Mouse (Mus musculus): ENCODE results near the gene Ldhd. TPM values are rescaled to one million over a fixed set of nuclear protein-coding genes. Genes with fewer than 3 reads are reported as not detected.

Gene Ldhd
- polyA plus RNA-seq, 2 experiments: 0.74 to 0.77 TPM

DNA sequence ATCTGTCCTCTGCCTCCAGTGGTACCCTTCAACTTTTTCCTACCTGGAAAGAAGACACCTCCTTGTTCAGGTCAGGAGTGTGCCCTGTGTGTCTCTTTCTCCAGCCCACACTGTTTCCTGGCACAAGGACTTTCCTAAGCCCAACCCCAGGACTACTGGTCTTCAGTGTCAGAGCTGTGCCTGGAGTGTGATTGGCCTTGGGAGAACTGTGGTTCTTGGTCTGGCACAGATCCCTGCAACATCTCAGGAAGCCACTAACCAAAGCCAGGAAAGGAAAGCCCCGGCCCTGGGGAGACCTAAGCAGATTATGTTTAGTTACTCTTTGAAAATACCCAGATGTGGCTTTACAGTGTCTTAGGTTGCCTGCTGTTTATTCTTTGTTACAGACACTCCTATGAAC lies 10.2 kb downstream of the Ldhd start:
- no peak overlapping the region for H3K4me2 ChIP-seq (replicated peaks; ENCODE audit: low read depth, low read length, severe bottlenecking)
- no peaks in the 10 kb centered on the region for H3K9me3 ChIP-seq (ENCODE audit: control insufficient read depth, low read length)
- H3K36me3 ChIP-seq (ENCODE audit: control insufficient read depth, insufficient read depth, low read length): peaks cover 36% of the 10 kb centered on the region
- no peak overlapping the region for H3K4me3 ChIP-seq (replicated peaks; ENCODE audit: low read length)
- ATAC-seq (ENCODE audit: low FRiP score, low read depth) (no peak), DNase-seq (ENCODE audit: low spot score) (no peak)
- TF ChIP-seq POLR2A (IDR thresholded peaks at IDR 0.05; ENCODE audit: borderline replicate concordance, extremely low read depth, insufficient read depth, insufficient read length): no peak
- WGBS: 61% methylated on average over 1 of the region's 1 CpGs
- peaks cover 6% of the 10 kb centered on the region; the same call in 1 of the 2 replicates for H3K4me1 ChIP-seq (ENCODE audit: control insufficient read depth, insufficient read depth, low read length)
- H3K9ac ChIP-seq (ENCODE audit: low read depth, low read length, severe bottlenecking): no peak overlapping the region
- H3K27ac ChIP-seq (replicated peaks; ENCODE audit: low read depth, low read length): no peak overlapping the region
- H3K27me3 ChIP-seq (ENCODE audit: control insufficient read depth, insufficient read depth, low read length): no peaks in the 10 kb centered on the region

DNA sequence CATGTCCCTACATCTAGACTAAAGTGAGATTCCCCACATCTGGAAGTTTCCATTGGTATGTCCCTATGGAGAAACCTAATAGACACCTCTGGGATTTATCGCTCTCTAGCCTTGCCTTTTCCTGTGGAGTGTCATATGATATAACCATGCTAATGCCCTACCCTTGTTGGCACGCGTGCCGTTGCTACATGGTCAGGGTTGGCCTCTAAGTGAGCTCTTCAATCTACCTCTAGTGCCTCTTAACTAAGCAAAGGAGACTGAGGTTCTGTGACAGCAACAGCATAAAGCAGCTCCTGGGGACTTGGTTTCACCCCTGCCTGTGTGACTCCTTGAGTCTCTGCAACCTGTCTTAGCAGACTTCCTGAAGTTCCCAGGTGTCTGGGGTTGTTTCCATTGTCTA lies 11.9 kb downstream of the Ldhd start:
- Histone ChIP-seq H3K27ac (replicated peaks; ENCODE audit: low read depth, low read length) (no peak overlapping the region), H3K4me1 (ENCODE audit: control insufficient read depth, insufficient read depth, low read length) (peaks cover 6% of the 10 kb centered on the region; the same call in 1 of the 2 replicates), H3K4me2 (replicated peaks; ENCODE audit: low read depth, low read length, severe bottlenecking) (no peak overlapping the region), H3K27me3 (ENCODE audit: control insufficient read depth, insufficient read depth, low read length) (no peaks in the 10 kb centered on the region), H3K9me3 (ENCODE audit: control insufficient read depth, low read length) (no peaks in the 10 kb centered on the region), H3K36me3 (ENCODE audit: control insufficient read depth, insufficient read depth, low read length) (peaks cover 28% of the 10 kb centered on the region), H3K9ac (ENCODE audit: low read depth, low read length, severe bottlenecking) (no peak overlapping the region), H3K4me3 (replicated peaks; ENCODE audit: low read length) (no peak overlapping the region)
- ATAC-seq (ENCODE audit: low FRiP score, low read depth) (no peak), DNase-seq (ENCODE audit: low spot score) (no peak)
- TF ChIP-seq POLR2A (IDR thresholded peaks at IDR 0.05; ENCODE audit: borderline replicate concordance, extremely low read depth, insufficient read depth, insufficient read length): no peak
- WGBS: 80% methylated on average over 4 of the region's 4 CpGs

DNA sequence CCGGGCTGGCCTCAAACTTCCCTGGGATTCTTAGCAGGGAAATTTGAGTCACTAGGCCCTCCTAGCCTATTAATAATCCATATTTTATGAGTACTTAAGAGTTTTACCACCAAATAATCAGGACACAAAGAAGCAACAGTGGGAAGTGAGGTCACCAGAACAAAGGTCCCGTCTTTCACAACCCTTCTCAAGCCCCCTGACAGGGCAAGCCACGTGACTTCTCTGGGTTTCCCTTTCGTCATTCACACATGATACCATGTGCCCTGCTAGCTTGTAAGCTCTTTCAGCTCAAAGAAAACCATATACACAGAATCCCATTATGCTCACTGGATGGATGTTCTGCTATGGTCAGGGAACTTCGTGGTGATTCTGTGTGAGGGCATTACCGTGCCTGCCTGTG lies 12.4 kb downstream of the Ldhd start:
- no peaks in the 10 kb centered on the region for H3K27me3 ChIP-seq (ENCODE audit: control insufficient read depth, insufficient read depth, low read length)
- DNase-seq (ENCODE audit: low spot score) (no peak), ATAC-seq (ENCODE audit: low FRiP score, low read depth) (no peak)
- H3K36me3 ChIP-seq (ENCODE audit: control insufficient read depth, insufficient read depth, low read length): peaks cover 24% of the 10 kb centered on the region
- H3K9ac ChIP-seq (ENCODE audit: low read depth, low read length, severe bottlenecking): no peak overlapping the region
- 0 out of 2 replicates have a peak overlapping the region, but pooled peaks have one; percentile 19 for H3K27ac ChIP-seq (replicated peaks; ENCODE audit: low read depth, low read length)
- TF ChIP-seq POLR2A (IDR thresholded peaks at IDR 0.05; ENCODE audit: borderline replicate concordance, extremely low read depth, insufficient read depth, insufficient read length): no peak
- H3K4me3 ChIP-seq (replicated peaks; ENCODE audit: low read length): no peak overlapping the region
- H3K4me1 ChIP-seq (ENCODE audit: control insufficient read depth, insufficient read depth, low read length): peaks cover 6% of the 10 kb centered on the region; the same call in 1 of the 2 replicates
- no peak overlapping the region for H3K4me2 ChIP-seq (replicated peaks; ENCODE audit: low read depth, low read length, severe bottlenecking)
- 67% methylated on average over 6 of the region's 6 CpGs for WGBS
- no peaks in the 10 kb centered on the region for H3K9me3 ChIP-seq (ENCODE audit: control insufficient read depth, low read length)

DNA sequence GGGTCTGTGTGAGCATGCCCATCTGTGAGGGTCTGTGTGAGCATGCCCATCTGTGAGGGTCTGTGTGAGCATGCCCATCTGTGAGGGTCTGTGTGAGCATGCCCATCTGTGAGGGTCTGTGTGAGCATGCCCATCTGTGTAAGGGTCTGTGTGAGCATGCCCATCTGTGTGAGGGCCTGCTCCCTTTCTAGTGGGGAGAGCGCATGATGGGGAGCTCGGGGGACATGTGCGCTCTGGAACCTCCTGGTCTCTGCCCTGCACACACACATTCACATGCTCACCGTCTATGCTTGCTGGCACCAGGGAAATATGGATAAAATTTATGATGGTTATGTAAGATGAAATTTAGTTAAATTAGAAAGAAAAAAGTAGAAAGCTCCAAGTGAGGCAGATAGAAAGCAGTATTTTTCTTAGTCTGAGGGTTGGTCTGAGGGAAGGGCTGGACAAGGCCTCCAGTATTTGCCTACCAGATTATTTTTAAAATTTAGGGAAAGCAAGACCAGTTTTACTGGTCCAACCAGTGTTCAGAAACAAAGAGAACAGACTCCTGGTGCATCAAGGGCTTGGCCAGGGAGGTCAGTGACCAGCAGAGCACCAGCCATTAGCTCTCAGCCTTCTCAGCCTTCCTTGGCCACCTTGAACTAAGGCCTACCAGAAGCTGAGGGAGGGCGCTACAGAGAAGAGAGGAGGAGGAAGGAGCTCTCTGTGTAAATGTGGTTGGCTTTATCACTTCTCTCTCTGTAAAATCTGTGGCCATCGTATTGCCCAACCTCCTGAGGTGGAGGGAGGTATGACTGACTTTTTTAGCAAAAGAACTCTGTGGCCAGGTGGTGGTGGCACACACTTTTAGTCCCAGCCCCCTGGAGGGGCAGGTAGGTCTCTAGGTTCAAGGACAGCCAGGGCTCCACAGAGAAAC lies 15.1 kb downstream of the Ldhd start:
- H3K27ac ChIP-seq (replicated peaks; ENCODE audit: low read depth, low read length): no peak overlapping the region
- H3K27me3 ChIP-seq (ENCODE audit: control insufficient read depth, insufficient read depth, low read length): no peaks in the 10 kb centered on the region
- no peak overlapping the region for H3K4me2 ChIP-seq (replicated peaks; ENCODE audit: low read depth, low read length, severe bottlenecking)
- DNase-seq (ENCODE audit: low spot score) (no peak), ATAC-seq (ENCODE audit: low FRiP score, low read depth) (no peak)
- no peak overlapping the region for H3K4me3 ChIP-seq (replicated peaks; ENCODE audit: low read length)
- peaks cover 6% of the 10 kb centered on the region; the same call in 1 of the 2 replicates for H3K4me1 ChIP-seq (ENCODE audit: control insufficient read depth, insufficient read depth, low read length)
- 88% methylated on average over 6 of the region's 6 CpGs for WGBS
- TF ChIP-seq POLR2A (IDR thresholded peaks at IDR 0.05; ENCODE audit: borderline replicate concordance, extremely low read depth, insufficient read depth, insufficient read length): no peak
- H3K9me3 ChIP-seq (ENCODE audit: control insufficient read depth, low read length): no peaks in the 10 kb centered on the region
- no peak overlapping the region for H3K9ac ChIP-seq (ENCODE audit: low read depth, low read length, severe bottlenecking)
- H3K36me3 ChIP-seq (ENCODE audit: control insufficient read depth, insufficient read depth, low read length): peaks cover 12% of the 10 kb centered on the region

DNA sequence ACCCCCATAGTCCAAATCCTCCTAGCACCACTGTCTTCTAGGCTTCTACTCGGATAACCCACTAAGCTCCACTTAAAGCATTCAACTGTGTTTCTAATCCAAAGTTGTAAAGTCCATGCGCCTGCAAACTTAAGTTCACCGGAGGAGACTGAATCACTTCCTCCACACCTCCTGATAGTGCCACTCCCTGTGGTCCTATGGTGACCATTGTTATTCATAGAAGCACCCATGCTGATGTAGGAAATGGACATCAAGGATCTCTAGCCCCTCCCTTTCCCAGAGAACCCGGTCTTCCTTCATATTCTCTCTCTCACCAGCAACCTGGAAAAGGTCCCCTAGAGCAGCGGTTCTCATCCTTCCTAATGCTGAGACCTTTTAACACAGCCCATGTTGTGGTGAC lies 17.0 kb downstream of the Ldhd start:
- Histone ChIP-seq H3K36me3 (ENCODE audit: control insufficient read depth, insufficient read depth, low read length) (peaks cover 5% of the 10 kb centered on the region), H3K27me3 (ENCODE audit: control insufficient read depth, insufficient read depth, low read length) (no peaks in the 10 kb centered on the region), H3K4me1 (ENCODE audit: control insufficient read depth, insufficient read depth, low read length) (peaks cover 4% of the 10 kb centered on the region; the same call in 1 of the 2 replicates), H3K9me3 (ENCODE audit: control insufficient read depth, low read length) (no peaks in the 10 kb centered on the region), H3K4me3 (replicated peaks; ENCODE audit: low read length) (no peak overlapping the region), H3K4me2 (replicated peaks; ENCODE audit: low read depth, low read length, severe bottlenecking) (no peak overlapping the region), H3K9ac (ENCODE audit: low read depth, low read length, severe bottlenecking) (no peak overlapping the region), H3K27ac (replicated peaks; ENCODE audit: low read depth, low read length) (no peak overlapping the region)
- ATAC-seq (ENCODE audit: low FRiP score, low read depth) (no peak), DNase-seq (ENCODE audit: low spot score) (no peak)
- WGBS: 85% methylated on average over 5 of the region's 5 CpGs
- no peak for TF ChIP-seq POLR2A (IDR thresholded peaks at IDR 0.05; ENCODE audit: borderline replicate concordance, extremely low read depth, insufficient read depth, insufficient read length)
